Mouse (Mus musculus) lung, postnatal 0 days (tissue): ENCODE data around the gene Faiml.

ENCODE experiments used
- CTCF ChIP-seq: IDR thresholded peaks from 2 replicates; pipeline ENCODE4 v1.5.1; 2016; ENCODE audit warnings: antibody characterized with exemption, mild to moderate bottlenecking
- EP300 ChIP-seq: IDR thresholded peaks from 2 replicates; pipeline ENCODE4 v1.6.1; 2016; ENCODE audit warnings: antibody characterized with exemption, mild to moderate bottlenecking, control low read depth

- TF ChIP-seq CTCF, result no peak
- TF ChIP-seq EP300, result no peak
Measured at GRCm38 (mm10) chr9:99243895-99244293, 6.9 kb upstream of the Faiml start.
